Comparison of ENCODE assay signal across 8 mouse cellular contexts in genomic region chr10:121305441-121305840, GRCm38 (mm10). TPM values are rescaled to one million over a fixed set of nuclear protein-coding genes. Genes with fewer than 3 reads are reported as not detected.
DNase-seq lines count a peak whose midpoint lies in the region; ATAC-seq lines count a peak whose summit lies in the region.

No protein-coding gene starts in this region.

- no peak for DNase-seq in kidney, adult 8-10 months
- DNase-seq in R1 (ENCODE audit: low read depth, low spot score) = peak; percentile 85
- DNase-seq in limb, embryonic 10.5 days (ENCODE audit: low spot score) = no peak
- no peak for DNase-seq in left cerebral cortex, postnatal 36 days (ENCODE audit: low spot score in 2 of 2)
- DNase-seq in left cerebral cortex, adult 11 months (ENCODE audit: low spot score) = no peak

- peaks cover 10% of the 10 kb centered on the region for H3K4me1 ChIP-seq in kidney, embryonic 16.5 days (ENCODE audit: insufficient read depth, low read length)
- H3K4me1 ChIP-seq in heart, embryonic 12.5 days (replicated peaks) = peaks cover 11% of the 10 kb centered on the region
- H3K4me1 ChIP-seq in lung, embryonic 16.5 days (replicated peaks; ENCODE audit: control insufficient read depth, insufficient read depth, low read length) = peaks cover 9% of the 10 kb centered on the region
- peaks cover 23% of the 10 kb centered on the region for H3K4me1 ChIP-seq in limb, embryonic 10.5 days

- H3K9me3 ChIP-seq in kidney, embryonic 16.5 days (ENCODE audit: low read length) = no peaks in the 10 kb centered on the region
- no peaks in the 10 kb centered on the region for H3K9me3 ChIP-seq in heart, embryonic 12.5 days (replicated peaks)
- H3K9me3 ChIP-seq in lung, embryonic 16.5 days (ENCODE audit: control insufficient read depth, low read length) = no peaks in the 10 kb centered on the region
- no peaks in the 10 kb centered on the region for H3K9me3 ChIP-seq in limb, embryonic 10.5 days (replicated peaks)

- H3K9ac ChIP-seq in kidney, embryonic 16.5 days (replicated peaks; ENCODE audit: low read length) = no peak overlapping the region
- H3K9ac ChIP-seq in heart, embryonic 12.5 days = no peak overlapping the region
- H3K9ac ChIP-seq in lung, embryonic 16.5 days (ENCODE audit: low read length) = no peak overlapping the region

- H3K36me3 ChIP-seq in kidney, embryonic 16.5 days (ENCODE audit: insufficient read depth, low read length) = no peaks in the 10 kb centered on the region
- H3K36me3 ChIP-seq in heart, embryonic 12.5 days = no peaks in the 10 kb centered on the region
- no peaks in the 10 kb centered on the region for H3K36me3 ChIP-seq in lung, embryonic 16.5 days (ENCODE audit: control insufficient read depth, insufficient read depth, low read length)
- no peaks in the 10 kb centered on the region for H3K36me3 ChIP-seq in limb, embryonic 10.5 days

- ATAC-seq in kidney, embryonic 16.5 days (ENCODE audit: low FRiP score, low TSS enrichment) = peak; percentile 63; the same call in 1 of the 2 replicates
- ATAC-seq in heart, embryonic 12.5 days (ENCODE audit: insufficient number of reproducible peaks, low FRiP score) = peak; percentile 48
- ATAC-seq in lung, embryonic 16.5 days (ENCODE audit: low read depth) = peak; percentile 75

- peaks cover 29% of the 10 kb centered on the region for H3K27me3 ChIP-seq in kidney, embryonic 16.5 days (ENCODE audit: insufficient read depth, low read length)
- H3K27me3 ChIP-seq in heart, embryonic 12.5 days (replicated peaks) = peaks cover 44% of the 10 kb centered on the region
- peaks cover 17% of the 10 kb centered on the region for H3K27me3 ChIP-seq in lung, embryonic 16.5 days (ENCODE audit: control insufficient read depth, insufficient read depth, low read depth, low read length)
- H3K27me3 ChIP-seq in limb, embryonic 10.5 days (ENCODE audit: low read depth, poor library complexity, severe bottlenecking) = peaks cover 31% of the 10 kb centered on the region

- H3K27ac ChIP-seq in kidney, embryonic 16.5 days (ENCODE audit: low read length) = no peak overlapping the region
- no peak overlapping the region for H3K27ac ChIP-seq in heart, embryonic 12.5 days (ENCODE audit: poor library complexity, severe bottlenecking)
- no peak overlapping the region for H3K27ac ChIP-seq in lung, embryonic 16.5 days (ENCODE audit: low read length)
- H3K27ac ChIP-seq in limb, embryonic 10.5 days = no peak overlapping the region

- H3K4me2 ChIP-seq in kidney, embryonic 16.5 days (replicated peaks; ENCODE audit: low read depth, low read length) = no peak overlapping the region
- H3K4me2 ChIP-seq in heart, embryonic 12.5 days = no peak overlapping the region
- H3K4me2 ChIP-seq in lung, embryonic 16.5 days (ENCODE audit: low read depth, low read length) = no peak overlapping the region

- 31% methylated on average over 5 of the region's 5 CpGs for WGBS in kidney, embryonic 16.5 days
- 26% methylated on average over 5 of the region's 5 CpGs for WGBS in heart, embryonic 12.5 days
- WGBS in lung, embryonic 16.5 days = 27% methylated on average over 5 of the region's 5 CpGs
- 26% methylated on average over 5 of the region's 5 CpGs for WGBS in limb, embryonic 10.5 days

- intact Hi-C loops in left cerebral cortex, postnatal 36 days (cut with DNase I) = no loop called here

- no peak overlapping the region for H3K4me3 ChIP-seq in kidney, embryonic 16.5 days (ENCODE audit: low read length)
- no peak overlapping the region for H3K4me3 ChIP-seq in heart, embryonic 12.5 days
- H3K4me3 ChIP-seq in lung, embryonic 16.5 days (ENCODE audit: low read length) = no peak overlapping the region
- no peak overlapping the region for H3K4me3 ChIP-seq in limb, embryonic 10.5 days

RNA-seq across cellular contexts. Expression of gene Tbc1d30, which starts 45.6 kb away (rescaled TPM):
- polyA plus RNA-seq in kidney, embryonic 16.5 days (2015; fragmentation: Nextera tagmentation; extraction: Ambion mirVana) = 0.80 and 0.95 TPM in 2 replicates
- 1.3 and 1.4 TPM in 2 replicates for polyA plus RNA-seq in heart, embryonic 12.5 days (2016; fragmentation: Nextera tagmentation; extraction: Ambion mirVana)
- 2.8 and 3.0 TPM in 2 replicates for polyA plus RNA-seq in lung, embryonic 16.5 days (2015; fragmentation: Nextera tagmentation; extraction: Ambion mirVana)
- 0.26 and 0.50 TPM in 2 replicates for polyA plus RNA-seq in limb, embryonic 10.5 days (2016; fragmentation: Nextera tagmentation; extraction: Ambion mirVana)
- total RNA-seq in left cerebral cortex, postnatal 36 days (2021) = 10 to 100 TPM; 78.5 to 92.3 TPM

RNA-seq across cellular contexts. Expression of gene Gns, which starts 59.4 kb away (rescaled TPM):
- polyA plus RNA-seq in kidney, embryonic 16.5 days (2015; fragmentation: Nextera tagmentation; extraction: Ambion mirVana) = 52.4 and 58.5 TPM in 2 replicates
- polyA plus RNA-seq in heart, embryonic 12.5 days (2016; fragmentation: Nextera tagmentation; extraction: Ambion mirVana) = 40.2 and 40.3 TPM in 2 replicates
- polyA plus RNA-seq in lung, embryonic 16.5 days (2015; fragmentation: Nextera tagmentation; extraction: Ambion mirVana) = 38.2 and 38.8 TPM in 2 replicates
- polyA plus RNA-seq in limb, embryonic 10.5 days (2016; fragmentation: Nextera tagmentation; extraction: Ambion mirVana) = 29.5 and 35.6 TPM in 2 replicates
- total RNA-seq in left cerebral cortex, postnatal 36 days (2021) = 10 to 100 TPM; 78.5 to 80.8 TPM
